Mouse (Mus musculus) MEL (cell line): Measurements from ENCODE around the gene Med23.

Source experiments
- CHD2 ChIP-seq: IDR thresholded peaks from 2 replicates; pipeline ENCODE4 v1.6.1; 2011; ENCODE audit warnings: low read length, improper control_type of control experiment
- CTCF ChIP-seq, 3 experiments: IDR thresholded peaks in 2 of 3; conservative IDR thresholded peaks in 1 of 3; 2 replicates each; pipeline ENCODE4 v1.5.1; 2011 to 2012; ENCODE audit warnings: low read length in 3 of 3, low read depth in 2 of 3, mild to moderate bottlenecking in 2 of 3, improper control_type of control experiment in 1 of 3, inconsistent platforms in 1 of 3, mixed read lengths in 1 of 3, moderate library complexity in 1 of 3; ENCODE audit not compliant: control insufficient read depth in 1 of 3, insufficient read depth in 1 of 3, poor library complexity in 1 of 3, severe bottlenecking in 1 of 3
- EP300 ChIP-seq, 2 experiments: IDR thresholded peaks; 2 replicates each; pipeline ENCODE4 v1.6.1; 2011; ENCODE audit warnings: improper control_type of control experiment in 2 of 2, low read length in 2 of 2, low read depth in 1 of 2, mild to moderate bottlenecking in 1 of 2
- HCFC1 ChIP-seq: IDR thresholded peaks from 2 replicates; pipeline ENCODE4 v1.6.1; 2012; ENCODE audit warnings: low read depth, mild to moderate bottlenecking, inconsistent platforms, low read length, improper control_type of control experiment, moderate library complexity
- JUND ChIP-seq: IDR thresholded peaks from 2 replicates; pipeline ENCODE4 v1.6.1; 2011; ENCODE audit warnings: low read depth, mild to moderate bottlenecking, improper control_type of control experiment, low read length
- MAX ChIP-seq: IDR thresholded peaks from 2 replicates; pipeline ENCODE4 v1.6.1; 2011; ENCODE audit warnings: low read length, improper control_type of control experiment
- MAZ ChIP-seq: IDR thresholded peaks from 2 replicates; pipeline ENCODE4 v1.6.1; 2012; ENCODE audit warnings: low read depth, mild to moderate bottlenecking, inconsistent platforms, low read length, improper control_type of control experiment
- MYC ChIP-seq: IDR thresholded peaks from 2 replicates; pipeline ENCODE4 v1.6.1; 2011; ENCODE audit warnings: low read depth, mild to moderate bottlenecking, low read length, improper control_type of control experiment, moderate library complexity
- POLR2A ChIP-seq, 2 experiments: IDR thresholded peaks; 2 replicates each; pipeline ENCODE4 v1.6.1; 2011 to 2012; ENCODE audit warnings: low read length in 2 of 2, mild to moderate bottlenecking in 2 of 2, control low read depth in 1 of 2, improper control_type of control experiment in 1 of 2, low read depth in 1 of 2, moderate library complexity in 1 of 2; ENCODE audit not compliant: control insufficient read depth in 1 of 2, insufficient read depth in 1 of 2, poor library complexity in 1 of 2
- RCOR1 ChIP-seq: IDR thresholded peaks from 2 replicates; pipeline ENCODE4 v1.6.1; 2012; ENCODE audit warnings: low read depth, mild to moderate bottlenecking, inconsistent platforms, low read length, improper control_type of control experiment
- SIN3A ChIP-seq: IDR thresholded peaks from 2 replicates; pipeline ENCODE4 v1.6.1; 2012; ENCODE audit warnings: low read length, improper control_type of control experiment, inconsistent platforms
- TCF12 ChIP-seq: IDR thresholded peaks from 2 replicates; pipeline ENCODE4 v1.6.1; 2014; ENCODE audit warnings: low read depth, mild to moderate bottlenecking, inconsistent platforms, low read length, improper control_type of control experiment, moderate library complexity
- USF1 ChIP-seq: IDR thresholded peaks from 2 replicates; pipeline ENCODE4 v1.6.1; 2014; ENCODE audit warnings: low read depth, mild to moderate bottlenecking, inconsistent platforms, low read length, improper control_type of control experiment, moderate library complexity

DNA sequence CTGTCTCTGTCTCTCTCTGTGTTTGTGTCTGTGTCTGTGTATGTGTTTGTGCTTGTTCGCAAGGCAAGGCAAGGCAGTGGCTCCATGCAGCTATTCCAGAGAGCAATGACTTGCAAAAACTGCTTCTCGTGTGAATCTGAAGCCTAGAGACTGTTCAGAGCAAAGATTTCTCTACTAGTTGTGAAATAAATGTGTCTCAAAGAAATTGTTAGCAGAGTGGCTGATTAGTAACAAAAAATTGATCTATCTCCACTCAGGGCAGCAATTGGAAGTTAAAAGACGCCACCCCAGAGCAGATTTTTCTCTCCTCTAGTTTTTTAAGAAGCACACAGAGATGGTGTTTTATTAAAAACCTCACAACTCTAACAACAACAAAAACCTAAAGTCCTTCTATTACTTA is 78.1 kb downstream of the Med23 start:
- TF ChIP-seq TCF12 (no peak), POLR2A (IDR thresholded peaks at IDR 0.05; ENCODE audit: control insufficient read depth in 1 of 2, insufficient read depth in 1 of 2, low read depth in 1 of 2, low read length in 2 of 2, poor library complexity in 1 of 2) (no peak), MAX (no peak), MYC (no peak), HCFC1 (no peak), CTCF (IDR thresholded peaks at IDR 0.05 in 2 of 3, conservative IDR thresholded peaks at IDR 0.05 in 1 of 3; ENCODE audit: control insufficient read depth in 1 of 3, insufficient read depth in 1 of 3, low read depth in 2 of 3, low read length in 3 of 3, poor library complexity in 1 of 3, severe bottlenecking in 1 of 3) (no peak), MAZ (no peak), RCOR1 (no peak), USF1 (no peak), CHD2 (no peak), EP300 (IDR thresholded peaks at IDR 0.05; ENCODE audit: low read depth in 1 of 2, low read length in 2 of 2) (no peak), JUND (no peak), SIN3A (no peak)
